7 mouse cellular contexts compared by ENCODE assay signal in the genomic region with DNA sequence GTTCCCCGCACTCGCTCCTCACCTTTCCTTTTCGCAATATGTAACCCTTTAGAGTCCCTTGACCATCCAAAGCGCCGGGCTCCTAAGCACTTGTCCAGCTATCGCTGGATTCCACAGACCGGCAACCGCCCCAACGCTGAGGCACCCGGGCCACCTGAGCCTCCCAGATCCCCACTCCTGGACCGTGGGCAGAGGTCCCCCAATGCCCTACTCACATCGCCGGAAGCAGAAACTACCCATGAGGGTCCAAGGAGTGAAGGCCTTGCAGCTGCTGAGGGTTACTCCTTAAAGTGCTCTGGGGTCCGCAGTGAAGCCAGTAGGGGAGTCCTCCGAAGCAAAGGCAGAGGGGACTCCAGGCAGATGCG. TPM values are rescaled to one million over a fixed set of nuclear protein-coding genes. Genes with fewer than 3 reads are reported as not detected.
A peak's percentile ranks its signal among the peaks of the same experiment; 100 is the strongest.
DNase-seq lines count a peak whose midpoint lies in the region; ATAC-seq and TF ChIP-seq lines count a peak whose summit lies in the region.

No protein-coding gene starts in this region.

- H3K36me3 ChIP-seq in lung, embryonic 15.5 days = no peaks in the 10 kb centered on the region
- no peaks in the 10 kb centered on the region for H3K36me3 ChIP-seq in forebrain, embryonic 13.5 days (ENCODE audit: poor library complexity, severe bottlenecking)
- H3K36me3 ChIP-seq in midbrain, embryonic 16.5 days (ENCODE audit: control insufficient read depth, insufficient read depth, low read length) = no peaks in the 10 kb centered on the region

- WGBS in lung, embryonic 15.5 days = 1% methylated on average over 16 of the region's 16 CpGs
- 0% methylated on average over 15 of the region's 16 CpGs for WGBS in forebrain, embryonic 13.5 days
- 1% methylated on average over 16 of the region's 16 CpGs for WGBS in midbrain, embryonic 16.5 days

- DNase-seq in lung, adult 18-20 months = no peak
- peak in 1 of 2 experiments; percentile 36 for DNase-seq in layer of hippocampus, adult 2 months (ENCODE audit: low spot score in 2 of 2)
- DNase-seq in thymus, postnatal 10 days (ENCODE audit: low spot score in 2 of 2) = no peak

- H3K9ac ChIP-seq in lung, embryonic 15.5 days = no peak overlapping the region
- H3K9ac ChIP-seq in forebrain, embryonic 13.5 days = peak overlapping the region; percentile 92
- peak overlapping the region; percentile 97 for H3K9ac ChIP-seq in midbrain, embryonic 16.5 days (ENCODE audit: low read depth, low read length)

- peaks cover 16% of the 10 kb centered on the region for H3K4me1 ChIP-seq in lung, embryonic 15.5 days
- H3K4me1 ChIP-seq in forebrain, embryonic 13.5 days = peaks cover 21% of the 10 kb centered on the region
- peaks cover 12% of the 10 kb centered on the region for H3K4me1 ChIP-seq in midbrain, embryonic 16.5 days (ENCODE audit: control insufficient read depth, insufficient read depth, low read length)

- peak overlapping the region; percentile 50 for H3K4me3 ChIP-seq in lung, embryonic 15.5 days
- peak overlapping the region; percentile 79 for H3K4me3 ChIP-seq in forebrain, embryonic 13.5 days
- peak overlapping the region; percentile 86 for H3K4me3 ChIP-seq in layer of hippocampus, adult 2 months
- peak overlapping the region; percentile 91 for H3K4me3 ChIP-seq in midbrain, embryonic 16.5 days (ENCODE audit: low read depth, low read length)

- peak overlapping the region; percentile 99 for H3K4me2 ChIP-seq in lung, embryonic 15.5 days
- H3K4me2 ChIP-seq in forebrain, embryonic 13.5 days = peak overlapping the region; percentile 83
- H3K4me2 ChIP-seq in midbrain, embryonic 16.5 days (ENCODE audit: low read length) = peak overlapping the region; percentile 58

- H3K9me3 ChIP-seq in lung, embryonic 15.5 days = no peaks in the 10 kb centered on the region
- H3K9me3 ChIP-seq in forebrain, embryonic 13.5 days (replicated peaks) = no peaks in the 10 kb centered on the region
- no peaks in the 10 kb centered on the region for H3K9me3 ChIP-seq in midbrain, embryonic 16.5 days (replicated peaks; ENCODE audit: control insufficient read depth, low read length, poor library complexity, severe bottlenecking)

- TF ChIP-seq CTCF in layer of hippocampus, adult 2 months (conservative IDR thresholded peaks at IDR 0.05) = no peak

- peak; percentile 5; the same call in 1 of the 2 replicates for ATAC-seq in lung, embryonic 15.5 days (ENCODE audit: borderline replicate concordance, extremely low read depth, low FRiP score, low TSS enrichment)
- ATAC-seq in forebrain, embryonic 13.5 days = peak; percentile 9
- peak; percentile 40 for ATAC-seq in midbrain, embryonic 16.5 days
- no peak for ATAC-seq in inflammation-experienced regulatory T-cells, adult 6 months

- peaks cover 46% of the 10 kb centered on the region for H3K27me3 ChIP-seq in lung, embryonic 15.5 days
- no peaks in the 10 kb centered on the region for H3K27me3 ChIP-seq in forebrain, embryonic 13.5 days
- H3K27me3 ChIP-seq in midbrain, embryonic 16.5 days (ENCODE audit: control insufficient read depth, insufficient read depth, low read depth, low read length) = no peaks in the 10 kb centered on the region

- no peak overlapping the region for H3K27ac ChIP-seq in lung, embryonic 15.5 days
- peak overlapping the region; percentile 92 for H3K27ac ChIP-seq in forebrain, embryonic 13.5 days
- H3K27ac ChIP-seq in layer of hippocampus, adult 2 months = peak overlapping the region; percentile 99
- H3K27ac ChIP-seq in midbrain, embryonic 16.5 days (ENCODE audit: low read length) = peak overlapping the region; percentile 98

RNA-seq across cellular contexts. Expression of a gene that starts 1.1 kb away (rescaled TPM):
- polyA plus RNA-seq in lung, embryonic 15.5 days (2015; fragmentation: Nextera tagmentation; extraction: Ambion mirVana) = 0.17 and 0.33 TPM in 2 replicates
- polyA plus RNA-seq in forebrain, embryonic 13.5 days (2015; fragmentation: Nextera tagmentation; extraction: Ambion mirVana) = 9.6 TPM in 2 replicates
- 100 to 1,000 TPM; 119 to 126 TPM for total RNA-seq in layer of hippocampus, adult 2 months (2021)
- 11.2 and 11.9 TPM in 2 replicates for polyA plus RNA-seq in midbrain, embryonic 16.5 days (2015; fragmentation: Nextera tagmentation; extraction: Ambion mirVana)
- polyA plus RNA-seq in inflammation-experienced regulatory T-cells, adult 6 months (2017; shearing (Covaris generic)) = under 1 TPM in 1 of 3 experiments, not detected in 2; 0.42 TPM
